Mouse (Mus musculus): ENCODE results near the gene Scamp5.

Gene Scamp5

DNA sequence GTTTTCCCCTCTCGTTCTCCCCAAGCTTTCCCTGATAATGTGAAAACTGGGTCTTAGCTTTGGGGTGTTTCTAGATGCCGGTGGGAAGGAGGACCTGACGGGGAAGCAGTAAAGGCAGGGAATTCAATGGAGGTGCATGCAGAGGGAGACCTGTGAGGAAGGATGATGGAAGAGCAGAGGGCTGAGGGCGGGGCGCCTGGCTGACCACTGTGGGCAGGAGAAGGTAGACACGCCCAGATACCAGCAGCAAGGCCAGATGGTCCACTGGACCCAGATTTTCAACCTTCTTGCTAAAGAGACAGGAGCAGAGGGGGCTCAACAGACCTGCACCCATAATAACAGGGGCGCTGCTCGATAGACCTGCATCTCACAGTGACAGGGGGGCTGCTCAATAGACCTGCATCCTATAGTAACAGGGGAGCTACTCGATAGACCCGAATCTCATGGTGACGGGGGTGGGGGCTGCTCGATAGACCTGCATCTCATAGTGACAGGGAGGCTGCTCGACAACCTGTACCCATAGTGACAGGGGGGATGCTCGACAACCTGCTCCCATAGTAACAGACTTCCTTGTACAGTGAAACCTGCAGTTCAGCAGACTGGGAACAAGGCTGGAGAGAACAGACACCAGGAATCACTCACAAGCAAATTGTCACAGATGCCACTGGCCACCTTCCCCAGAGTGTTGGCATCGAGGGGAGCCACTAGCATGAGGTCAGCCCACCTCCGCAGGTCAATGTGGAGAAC lies 48.2 kb downstream of the Scamp5 start:
- no peak for DNase-seq (ENCODE audit: low spot score)

DNA sequence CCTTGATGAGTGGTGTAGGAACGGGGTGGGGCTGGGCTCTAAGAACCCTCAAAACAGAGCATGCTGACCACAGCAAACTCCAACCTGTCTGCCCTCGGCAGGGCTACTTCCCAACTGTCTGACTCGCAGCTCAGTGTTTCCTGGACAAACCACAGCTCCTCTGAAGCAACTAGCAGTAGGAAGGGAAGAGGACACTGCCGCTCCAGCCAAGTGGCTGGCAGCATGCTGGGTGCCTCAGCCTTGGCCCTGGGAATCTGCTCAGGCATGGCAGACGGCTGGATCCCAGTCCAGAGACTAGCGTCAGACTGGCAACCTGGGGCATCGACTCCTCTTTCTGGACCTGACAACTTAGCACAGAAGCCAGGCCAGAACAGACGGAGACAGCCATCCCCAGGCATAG lies 50.5 kb downstream of the Scamp5 start:
- DNase-seq (ENCODE audit: low spot score), result no peak

DNA sequence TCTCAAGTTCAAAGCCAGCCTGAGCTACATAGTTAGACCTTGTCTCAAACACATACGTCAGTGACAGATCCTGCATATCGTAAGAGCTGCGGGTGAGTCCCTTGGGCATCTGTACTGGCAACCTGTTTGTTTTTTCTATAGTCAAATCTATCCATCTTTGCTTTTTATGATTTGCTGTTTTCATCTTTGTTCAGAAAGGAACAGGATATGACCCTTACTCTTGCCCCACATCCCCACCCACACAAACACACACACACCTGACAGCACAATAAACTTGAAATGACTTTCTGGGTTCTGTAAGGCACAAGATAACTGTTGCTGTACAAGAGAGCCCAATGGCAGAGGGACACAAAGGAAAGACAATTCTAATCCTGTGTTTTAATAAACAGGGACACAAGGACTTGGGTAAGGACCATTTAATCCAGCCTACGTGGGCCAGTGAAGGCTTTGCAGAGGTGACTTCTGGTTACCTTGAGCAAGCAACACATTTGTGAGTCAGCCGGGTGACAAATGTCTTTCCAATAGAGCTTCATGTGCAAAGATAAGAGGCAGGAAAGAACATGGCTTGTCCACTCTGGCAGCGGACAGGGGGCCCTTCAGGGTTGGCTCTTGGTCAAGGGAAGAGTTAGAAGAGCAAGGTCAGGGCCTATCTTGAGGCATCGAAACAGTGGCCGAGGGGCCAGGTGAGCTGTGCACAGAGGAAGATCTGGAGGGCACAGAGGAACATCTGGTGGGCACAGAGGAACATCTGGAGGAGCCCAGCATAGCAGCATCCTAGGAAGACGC lies 60.5 kb downstream of the Scamp5 start:
- no peak for DNase-seq (ENCODE audit: low spot score)

DNA sequence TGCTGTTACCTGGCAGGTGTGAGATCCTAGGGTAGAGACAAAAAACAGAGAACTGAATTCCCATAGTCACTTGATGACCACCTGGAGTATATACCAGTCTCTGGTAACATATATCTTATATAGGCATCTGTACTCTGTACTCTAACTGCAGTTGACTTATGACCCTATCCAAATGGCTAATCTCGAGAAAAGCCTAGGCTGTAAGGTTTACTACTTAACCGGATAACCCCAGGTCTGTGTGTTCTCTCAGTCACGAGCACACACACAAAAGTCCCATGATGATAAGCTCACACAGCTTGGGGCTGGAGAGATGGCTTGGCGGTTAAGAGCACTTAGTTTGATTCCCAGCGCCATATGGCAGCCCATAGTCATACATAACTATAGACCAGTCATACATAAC lies 61.5 kb downstream of the Scamp5 start:
- no peak for DNase-seq (ENCODE audit: low spot score)

DNA sequence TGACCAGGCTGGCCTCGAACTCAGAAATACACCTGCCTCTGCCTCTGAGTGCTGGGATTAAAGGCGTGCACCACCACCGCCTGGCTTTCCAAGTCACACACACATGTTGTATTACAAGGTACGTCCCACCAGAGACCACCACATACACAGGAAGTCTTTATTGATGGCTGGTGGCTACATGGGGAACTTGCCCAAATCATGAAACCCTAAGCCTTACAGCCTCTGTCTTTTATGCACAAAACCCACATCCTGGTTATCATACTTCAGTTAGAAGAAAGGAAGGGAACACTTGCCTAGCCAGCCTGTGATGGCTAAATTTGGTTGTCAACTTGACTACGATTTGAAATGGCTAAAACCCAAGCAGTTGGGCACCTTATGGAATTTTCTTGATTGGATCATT lies 63.8 kb downstream of the Scamp5 start:
- no peak for DNase-seq (ENCODE audit: low spot score)

DNA sequence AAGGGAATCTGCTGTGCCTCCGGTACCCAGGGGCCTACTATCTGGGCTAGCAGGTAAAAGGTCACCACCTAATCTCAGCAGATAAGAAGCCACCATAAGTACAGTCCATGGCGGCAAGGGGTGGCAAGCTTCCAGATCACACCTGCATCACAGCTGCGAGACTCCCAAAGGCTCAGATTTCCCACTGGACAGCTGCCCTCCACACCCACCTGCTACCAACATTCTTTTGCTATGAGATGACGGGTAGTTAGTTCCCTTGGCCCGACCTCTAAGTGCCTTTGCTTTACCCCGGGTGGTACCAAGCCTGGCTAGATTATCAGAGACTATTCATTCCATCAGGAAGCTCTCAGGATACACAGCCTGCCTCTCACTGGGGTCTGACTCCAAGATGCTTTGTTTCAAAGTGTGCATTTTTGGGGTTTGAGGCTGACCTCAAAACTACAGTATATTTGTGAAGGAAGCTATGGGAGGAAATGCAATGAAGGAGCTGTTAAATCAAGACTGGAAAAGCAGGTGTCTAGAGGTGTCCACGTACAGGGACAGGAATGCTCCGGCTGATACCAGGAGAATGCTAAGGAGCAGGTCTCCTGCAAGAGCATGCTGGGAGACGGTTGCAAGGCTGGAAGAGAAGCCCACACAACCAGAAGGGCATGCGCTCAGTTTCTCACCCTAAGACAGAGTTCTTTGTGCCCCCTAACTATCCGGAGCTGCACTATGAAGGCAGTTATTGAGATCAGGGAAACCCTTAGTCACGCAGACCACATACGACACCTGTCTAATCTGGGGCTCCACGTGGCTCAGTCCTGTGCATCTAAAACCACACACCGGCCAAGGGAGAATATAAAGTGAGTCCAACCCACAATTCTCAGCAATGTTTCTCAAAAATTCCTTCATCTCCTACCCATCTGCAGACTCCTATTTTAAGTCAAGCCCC lies 65.3 kb downstream of the Scamp5 start:
- no peak for DNase-seq (ENCODE audit: low spot score)

DNA sequence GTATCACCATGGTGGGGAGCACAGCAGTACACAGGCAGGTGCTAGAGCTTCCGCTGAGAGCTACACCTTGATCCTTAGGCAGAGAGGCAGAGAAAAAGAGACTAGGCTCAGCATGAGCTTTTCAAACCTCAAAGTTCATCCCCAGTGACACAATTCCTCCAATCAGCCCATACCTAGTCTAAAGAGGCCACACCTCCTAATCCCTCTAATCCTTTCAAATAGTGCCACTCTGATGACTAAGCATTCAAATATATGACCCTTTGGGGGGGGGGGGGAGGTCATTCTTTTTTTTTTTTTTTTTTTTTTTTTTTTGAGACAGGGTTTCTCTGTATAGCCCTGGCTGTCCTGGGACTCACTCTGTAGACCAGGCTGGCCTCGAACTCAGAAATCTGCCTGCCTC lies 69.1 kb downstream of the Scamp5 start:
- DNase-seq (ENCODE audit: low spot score), result no peak

DNA sequence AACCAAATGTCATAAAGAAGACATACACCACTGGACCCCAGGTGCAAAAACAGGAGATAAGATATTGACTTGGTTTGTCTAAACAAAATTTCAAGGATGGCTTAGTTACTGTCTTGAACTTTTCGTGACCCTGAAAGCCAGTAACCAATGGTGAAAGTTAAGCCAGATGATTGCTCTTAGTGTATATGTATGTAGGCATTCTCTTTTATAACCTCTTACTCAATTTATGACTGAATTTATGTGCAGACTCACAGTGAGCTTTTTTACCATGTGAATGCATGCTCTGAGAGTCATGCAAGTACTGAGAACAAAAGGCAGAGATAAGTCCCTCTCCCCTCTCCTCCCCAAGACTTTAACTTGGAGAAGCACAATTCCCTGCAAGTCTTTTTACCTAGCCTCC lies 75.0 kb downstream of the Scamp5 start:
- no peak for DNase-seq (ENCODE audit: low spot score)

All from ovary, adult 18-20 months (tissue).